Mouse (Mus musculus) spleen, adult 18-20 months (tissue): ENCODE results near the gene Polr2j.

Experiments used
- DNase-seq, 2 experiments: peaks; one replicate each; pipeline ENCODE4 v3.0.0; 2022; ENCODE audit warnings: mixed read lengths in 2 of 2

Polr2j gene

GRCm38 (mm10) chr5:136168071-136168470, 51.6 kb downstream of the Polr2j start:
- DNase-seq = no peak

- DNase-seq = peak; percentile 51 to 57
Measured at GRCm38 (mm10) chr5:136169626-136170511, 53.4 kb downstream of the Polr2j start.

GRCm38 (mm10) chr5:136170512-136171362, 54.3 kb downstream of the Polr2j start, which contains the start of gene Orai2:
Gene Orai2, minus strand, starts transcription at chr5:136170713.
- peak; percentile 85 to 91 for DNase-seq

GRCm38 (mm10) chr5:136171363-136172341, 55.2 kb downstream of the Polr2j start:
- peak in 1 of 2 experiments; percentile 27 for DNase-seq
